Mouse (Mus musculus): Measurements from ENCODE around the gene Hace1. TPM values are rescaled to one million over a fixed set of nuclear protein-coding genes. Genes with fewer than 3 reads are reported as not detected.
"Not testable (repeated sequence)": the region's sequence is repeated elsewhere in the genome, so short reads cannot be mapped to it uniquely, and the experiment has no call there.

Gene Hace1
- 10 to 100 TPM; 23.2 to 24.7 TPM for total RNA-seq (2021)
- long read RNA-seq, transcript Hace1-201 (24 exons, 3,785 nt): major isoform, 10 of 20 reads
- long read RNA-seq, partial matches to known transcripts: 1 of 20 reads
- long read RNA-seq, other reads (novel, unspliced or antisense): 9 of 20 reads

- DNase-seq (ENCODE audit: low spot score in 2 of 2): peak; percentile 83 to 89
Observed at GRCm38 (mm10) chr10:45577731-45578297, at the start of gene Hace1. Gene Hace1 (plus strand): TSS chr10:45577829.

DNA sequence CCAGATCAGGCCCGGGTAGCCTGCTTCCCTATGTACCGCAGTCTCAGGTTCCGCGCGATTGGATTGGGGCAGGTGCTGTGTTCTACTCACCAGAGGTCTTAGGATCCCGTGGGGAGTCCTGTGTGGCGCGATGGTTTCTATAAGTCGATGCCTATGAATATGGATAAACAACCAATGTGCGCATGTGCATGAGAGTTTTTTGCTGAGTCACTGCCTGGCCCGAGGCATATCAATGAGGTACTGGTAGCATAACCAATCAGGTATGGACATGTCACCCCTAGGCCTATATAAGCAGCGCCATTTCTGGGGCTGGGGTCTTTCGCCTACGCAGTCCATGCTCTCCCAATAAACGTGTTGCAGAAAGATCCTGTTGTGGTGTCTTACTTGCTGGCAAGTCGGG is 40.3 kb upstream of the Hace1 start:
- not testable (repeated sequence) for DNase-seq (ENCODE audit: low spot score in 2 of 2)

GRCm38 (mm10) chr10:45542726-45543125 is 34.9 kb upstream of the Hace1 start:
- DNase-seq (ENCODE audit: low spot score in 2 of 2): no peak

DNA sequence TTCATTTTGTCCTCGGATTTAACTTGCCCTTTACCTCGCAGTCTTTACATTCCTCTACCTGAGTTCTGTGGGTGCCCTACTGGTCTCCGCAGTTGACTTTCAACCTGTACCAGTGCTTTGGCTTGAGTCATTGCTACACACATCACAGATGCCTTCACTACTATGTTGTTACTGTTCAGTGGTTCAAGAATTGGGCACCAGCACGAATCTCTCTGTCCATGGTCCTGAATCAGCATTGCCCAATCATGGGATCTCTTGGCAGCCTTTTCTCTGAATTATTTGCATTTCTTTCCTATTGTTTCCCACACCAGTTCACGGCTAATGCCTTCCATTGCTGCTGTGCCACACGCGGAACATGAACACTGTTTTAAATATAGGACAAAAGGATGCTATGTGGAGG is 30.8 kb upstream of the Hace1 start:
- DNase-seq (ENCODE audit: low spot score in 2 of 2): no peak

- DNase-seq (ENCODE audit: low spot score in 2 of 2): peak in 1 of 2 experiments; percentile 63
Observed at GRCm38 (mm10) chr10:45578298-45578821, 731 bp downstream of the Hace1 start.

DNA sequence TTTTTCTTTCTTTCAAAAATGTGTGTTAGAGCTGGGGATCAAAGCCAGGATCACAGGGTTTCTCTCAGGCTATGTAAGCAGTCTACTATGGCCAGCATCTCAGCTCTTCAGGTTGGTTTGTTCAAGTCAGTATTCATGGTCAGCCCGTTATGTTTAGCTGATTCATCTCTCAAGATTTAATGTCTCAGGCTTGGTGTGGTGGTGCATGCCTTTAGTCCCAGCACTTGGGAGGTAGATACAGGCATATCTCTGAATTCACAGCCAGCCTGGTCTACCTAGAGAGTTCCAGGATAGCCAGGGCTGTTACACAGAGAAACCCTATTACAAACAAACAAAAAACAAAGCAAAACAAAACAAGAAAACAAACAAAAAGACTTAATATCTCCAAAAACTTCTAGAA is 5.7 kb downstream of the Hace1 start:
- DNase-seq (ENCODE audit: low spot score in 2 of 2): no peak

- DNase-seq (ENCODE audit: low spot score in 2 of 2): no peak
Observed at GRCm38 (mm10) chr10:45583829-45584228, 6.2 kb downstream of the Hace1 start.

GRCm38 (mm10) chr10:45584311-45585102 is 6.9 kb downstream of the Hace1 start:
- no peak for DNase-seq (ENCODE audit: low spot score in 2 of 2)

GRCm38 (mm10) chr10:45605853-45606252 is 28.2 kb downstream of the Hace1 start:
- DNase-seq (ENCODE audit: low spot score in 2 of 2): no peak

DNA sequence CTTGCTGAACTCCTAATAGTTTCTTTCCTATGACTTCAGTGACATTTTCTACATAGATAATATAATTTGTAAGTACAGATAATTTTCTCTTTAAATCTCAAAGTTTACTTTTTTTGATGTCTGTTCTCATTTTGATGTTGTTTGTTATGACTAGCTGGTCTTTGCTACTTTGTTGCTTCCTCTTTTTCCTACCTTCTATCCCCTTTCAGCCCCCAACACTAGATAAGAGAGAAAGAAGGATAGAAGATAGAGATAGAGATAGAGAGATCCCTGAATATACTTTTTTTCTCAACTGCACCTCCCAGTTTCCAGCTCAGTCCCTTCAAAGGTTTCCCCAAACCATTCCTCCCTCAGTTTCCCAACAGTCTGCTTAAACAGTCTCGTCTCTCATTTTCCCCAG is 33.1 kb downstream of the Hace1 start:
- DNase-seq (ENCODE audit: low spot score in 2 of 2): no peak

GRCm38 (mm10) chr10:45616012-45616411 is 38.4 kb downstream of the Hace1 start:
- no peak for DNase-seq (ENCODE audit: low spot score in 2 of 2)

DNA sequence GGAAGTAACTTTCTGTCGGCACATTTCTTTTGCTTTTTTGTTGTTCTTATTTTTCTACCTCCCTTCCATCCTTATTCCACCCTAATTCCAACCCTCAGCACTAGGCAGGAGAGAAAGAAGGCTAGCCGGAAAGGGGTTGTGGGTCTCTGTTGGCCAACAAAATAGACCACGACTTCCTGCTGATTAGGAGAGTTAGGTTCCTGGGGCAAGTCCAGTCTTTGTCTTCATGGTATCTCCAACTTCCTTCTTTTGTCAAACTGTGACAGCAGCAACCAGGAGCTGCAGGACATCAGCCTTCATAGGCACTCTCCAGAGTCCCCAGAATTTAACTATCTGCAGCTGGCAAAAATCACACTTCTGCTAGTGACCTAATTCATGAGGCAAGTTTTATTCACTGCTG is 41.4 kb downstream of the Hace1 start:
- DNase-seq (ENCODE audit: low spot score in 2 of 2): no peak

GRCm38 (mm10) chr10:45631995-45632394 is 54.4 kb downstream of the Hace1 start:
- DNase-seq (ENCODE audit: low spot score in 2 of 2): no peak

- DNase-seq (ENCODE audit: low spot score in 2 of 2): no peak
Observed at GRCm38 (mm10) chr10:45632641-45633040, 55.0 kb downstream of the Hace1 start.

GRCm38 (mm10) chr10:45635201-45635600 is 57.6 kb downstream of the Hace1 start:
- DNase-seq (ENCODE audit: low spot score in 2 of 2): no peak

- DNase-seq (ENCODE audit: low spot score in 2 of 2): no peak
Observed at GRCm38 (mm10) chr10:45639762-45640161, 62.1 kb downstream of the Hace1 start.

DNA sequence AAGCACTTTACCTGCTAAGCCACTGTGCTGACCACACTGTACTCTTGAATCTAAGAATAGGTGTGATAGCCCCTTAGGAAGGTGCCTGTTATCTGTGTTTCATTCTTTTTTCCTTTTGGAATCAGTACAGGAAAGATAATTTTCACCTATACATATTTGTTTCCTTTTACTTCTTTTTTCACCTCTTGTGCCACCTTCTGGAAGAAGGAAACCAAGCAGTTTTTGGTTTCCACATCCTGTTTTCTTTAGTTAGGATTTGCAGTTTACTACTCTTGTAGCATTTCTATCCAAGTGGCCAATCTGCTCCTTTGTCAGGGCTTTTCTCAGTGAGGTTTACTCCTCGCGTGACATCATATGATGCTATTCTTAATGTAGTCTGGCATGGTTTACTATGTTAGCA is 76.4 kb downstream of the Hace1 start:
- no peak for DNase-seq (ENCODE audit: low spot score in 2 of 2)

GRCm38 (mm10) chr10:45662015-45662414 is 84.4 kb downstream of the Hace1 start:
- DNase-seq (ENCODE audit: low spot score in 2 of 2): no peak

GRCm38 (mm10) chr10:45668266-45668665 is 90.6 kb downstream of the Hace1 start:
- DNase-seq (ENCODE audit: low spot score in 2 of 2): no peak

GRCm38 (mm10) chr10:45676796-45677195 is 99.2 kb downstream of the Hace1 start:
- DNase-seq (ENCODE audit: low spot score in 2 of 2): no peak

GRCm38 (mm10) chr10:45686191-45686590 is 108.6 kb downstream of the Hace1 start:
- DNase-seq (ENCODE audit: low spot score in 2 of 2): no peak

DNA sequence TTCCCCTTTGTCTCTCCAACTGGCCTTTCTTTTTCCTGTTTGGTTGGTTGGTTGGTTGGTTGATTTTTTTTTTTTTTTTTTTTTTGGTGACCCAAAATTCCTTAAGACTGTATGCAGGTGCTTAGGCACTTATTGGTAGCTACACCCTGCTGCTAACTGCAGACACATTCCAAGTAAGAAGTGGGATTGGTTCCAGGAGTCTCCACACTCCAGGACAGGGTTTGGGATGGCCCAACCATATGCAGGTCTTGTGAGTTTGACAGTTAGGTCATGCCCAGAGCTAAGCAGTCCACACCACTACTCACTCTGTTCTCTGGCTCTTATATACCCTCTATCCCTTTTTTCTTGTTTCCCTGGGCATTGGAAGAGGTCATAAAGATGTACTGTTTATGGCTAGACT is 117.3 kb downstream of the Hace1 start:
- DNase-seq (ENCODE audit: low spot score in 2 of 2): no peak
